Mouse (Mus musculus): ENCODE results near the gene Elp5. TPM values are rescaled to one million over a fixed set of nuclear protein-coding genes. Genes with fewer than 3 reads are reported as not detected.
A peak's percentile ranks its signal among the peaks of the same experiment; 100 is the strongest.

The Elp5 gene
- polyA plus RNA-seq, 1 experiment from 2014 or later: 97.9 TPM

- Histone ChIP-seq H3K27me3 (ENCODE audit: insufficient read depth, low read length) (peaks cover 12% of the 10 kb centered on the region), H3K27ac (peak overlapping the region; percentile 83; the same call in 1 of the 2 replicates), H3K9ac (ENCODE audit: low read depth, low read length) (peak overlapping the region; percentile 63; the same call in 1 of the 2 replicates), H3K4me3 (replicated peaks; ENCODE audit: low read depth, low read length) (peak overlapping the region; percentile 49), H3K4me1 (replicated peaks; ENCODE audit: insufficient read depth, low read length) (no peaks in the 10 kb centered on the region), H3K36me3 (ENCODE audit: insufficient read depth, low read length) (no peaks in the 10 kb centered on the region; the same call in 1 of the 2 replicates), H3K4me2 (ENCODE audit: low read length) (peak overlapping the region; percentile 49), H3K9me3 (replicated peaks; ENCODE audit: low read length) (no peaks in the 10 kb centered on the region)
- no peak for TF ChIP-seq CTCF (IDR thresholded peaks at IDR 0.05; ENCODE audit: low read depth)
- ATAC-seq (replicated peaks; ENCODE audit: low FRiP score, low read depth) (no peak), DNase-seq (ENCODE audit: low spot score) (no peak)
- 36% methylated on average over 17 of the region's 17 CpGs for WGBS
Measured at GRCm38 (mm10) chr11:69966860-69967517, 15.3 kb downstream of the Elp5 start.

DNA sequence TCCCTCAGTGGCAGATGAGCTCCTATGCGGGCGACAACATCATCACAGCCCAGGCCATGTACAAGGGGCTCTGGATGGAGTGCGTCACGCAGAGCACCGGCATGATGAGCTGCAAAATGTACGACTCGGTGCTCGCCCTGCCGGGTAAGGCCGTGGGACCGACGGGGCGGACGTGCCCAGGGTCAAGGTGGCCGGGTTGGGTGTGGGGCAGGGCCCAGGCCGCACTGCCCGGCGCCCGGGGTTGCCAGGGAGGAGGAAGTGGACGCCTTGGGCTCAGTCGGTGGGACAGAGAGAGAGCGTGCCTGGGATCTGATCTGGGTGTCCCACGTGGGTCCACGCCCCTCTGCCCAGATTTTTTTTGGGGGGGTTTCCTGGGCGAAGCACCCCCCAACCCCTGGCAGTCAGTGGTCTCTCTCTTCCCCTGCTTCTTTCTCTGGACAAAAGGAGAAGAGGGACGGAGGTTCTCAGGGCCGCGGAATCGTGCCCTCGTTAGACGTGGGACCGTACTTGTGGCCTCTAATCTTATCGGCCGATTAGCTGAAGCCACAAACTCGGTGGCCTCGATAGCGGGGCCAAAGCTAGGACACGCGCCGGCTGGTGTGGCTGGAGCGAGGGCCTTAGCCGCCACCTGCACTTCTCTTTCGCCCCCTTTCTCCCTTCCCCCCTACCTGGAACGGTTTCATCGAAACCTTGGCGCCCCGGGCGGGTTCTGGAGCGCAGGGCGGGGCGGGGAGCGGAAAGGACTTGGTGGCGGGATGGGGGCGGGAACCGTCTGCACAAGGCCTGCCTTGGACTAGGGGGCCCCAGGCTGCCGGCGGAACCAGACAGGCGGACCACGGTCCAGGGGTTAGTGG, 16.1 kb downstream of the Elp5 start:
- peaks cover 12% of the 10 kb centered on the region for H3K27me3 ChIP-seq (ENCODE audit: insufficient read depth, low read length)
- H3K9me3 ChIP-seq (replicated peaks; ENCODE audit: low read length): no peaks in the 10 kb centered on the region
- 1% methylated on average over 58 of the region's 59 CpGs for WGBS
- peak overlapping the region; percentile 49 for H3K4me3 ChIP-seq (replicated peaks; ENCODE audit: low read depth, low read length)
- H3K27ac ChIP-seq: peak overlapping the region; percentile 83
- peak; percentile 61 for ATAC-seq (replicated peaks; ENCODE audit: low FRiP score, low read depth)
- no peaks in the 10 kb centered on the region for H3K36me3 ChIP-seq (ENCODE audit: insufficient read depth, low read length)
- H3K4me1 ChIP-seq (replicated peaks; ENCODE audit: insufficient read depth, low read length): no peaks in the 10 kb centered on the region
- H3K9ac ChIP-seq (ENCODE audit: low read depth, low read length): peak overlapping the region; percentile 63
- peak overlapping the region; percentile 49 for H3K4me2 ChIP-seq (ENCODE audit: low read length)
- no peak for TF ChIP-seq CTCF (IDR thresholded peaks at IDR 0.05; ENCODE audit: low read depth)
- DNase-seq (ENCODE audit: low spot score): peak; percentile 59

GRCm38 (mm10) chr11:69965271-69966005, 16.9 kb downstream of the Elp5 start:
- H3K4me1 ChIP-seq (replicated peaks; ENCODE audit: insufficient read depth, low read length): no peaks in the 10 kb centered on the region
- no peaks in the 10 kb centered on the region for H3K9me3 ChIP-seq (replicated peaks; ENCODE audit: low read length)
- 2% methylated on average over 49 of the region's 49 CpGs for WGBS
- H3K4me3 ChIP-seq (replicated peaks; ENCODE audit: low read depth, low read length): peak overlapping the region; percentile 49
- peak; percentile 51 for DNase-seq (ENCODE audit: low spot score)
- TF ChIP-seq CTCF (IDR thresholded peaks at IDR 0.05; ENCODE audit: low read depth): no peak
- H3K27me3 ChIP-seq (ENCODE audit: insufficient read depth, low read length): peaks cover 12% of the 10 kb centered on the region
- H3K27ac ChIP-seq: peak overlapping the region; percentile 83
- peak overlapping the region; percentile 49 for H3K4me2 ChIP-seq (ENCODE audit: low read length)
- no peaks in the 10 kb centered on the region for H3K36me3 ChIP-seq (ENCODE audit: insufficient read depth, low read length)
- peak overlapping the region; percentile 63 for H3K9ac ChIP-seq (ENCODE audit: low read depth, low read length)
- ATAC-seq (replicated peaks; ENCODE audit: low FRiP score, low read depth): peak; percentile 66

DNA sequence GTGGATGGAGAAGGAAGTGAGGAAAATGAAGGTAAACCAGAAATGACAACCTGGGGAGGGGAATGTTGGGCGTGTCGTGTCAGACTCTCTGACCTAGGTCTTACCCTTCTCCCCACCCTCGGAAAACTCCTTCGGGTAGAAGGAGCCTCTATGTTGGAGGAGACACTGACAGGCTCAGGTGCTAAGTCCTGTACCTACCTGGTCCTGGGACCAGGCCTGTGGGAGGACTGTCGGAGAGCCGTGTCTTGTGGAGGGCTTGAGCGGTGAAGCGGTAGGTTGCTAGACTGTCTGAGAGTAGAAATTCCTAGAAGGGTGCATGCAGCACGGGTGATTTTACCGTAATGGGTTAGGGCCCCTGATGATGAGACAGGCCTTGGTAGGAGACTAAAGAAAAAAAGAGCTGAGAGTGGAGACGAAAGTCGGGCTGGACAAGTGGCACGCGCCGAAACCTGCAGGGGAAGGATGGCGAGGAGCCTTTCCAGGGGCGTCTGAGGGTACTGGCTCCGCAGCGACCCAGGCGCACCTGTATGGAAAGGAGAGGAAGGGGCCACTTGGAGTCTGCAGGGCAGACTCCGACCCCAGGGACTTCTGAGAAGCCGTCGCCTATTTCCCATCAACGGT, 17.6 kb downstream of the Elp5 start, which contains the start of gene Cldn7:
TSS of gene Cldn7 (plus strand) at position 130 of the 621 bp plus-strand sequence.
- Histone ChIP-seq H3K4me1 (replicated peaks; ENCODE audit: insufficient read depth, low read length) (no peaks in the 10 kb centered on the region), H3K27ac (peak within 1 kb of the TSS; percentile 83), H3K4me3 (replicated peaks; ENCODE audit: low read depth, low read length) (peak within 1 kb of the TSS; percentile 49), H3K9me3 (replicated peaks; ENCODE audit: low read length) (no peaks in the 10 kb centered on the region), H3K9ac (ENCODE audit: low read depth, low read length) (peak within 1 kb of the TSS; percentile 63), H3K36me3 (ENCODE audit: insufficient read depth, low read length) (no peaks in the 10 kb centered on the region), H3K27me3 (ENCODE audit: insufficient read depth, low read length) (peaks cover 12% of the 10 kb centered on the region), H3K4me2 (ENCODE audit: low read length) (peak within 1 kb of the TSS; percentile 49)
- WGBS: 7% methylated on average over 24 of the region's 24 CpGs
- TF ChIP-seq CTCF (IDR thresholded peaks at IDR 0.05; ENCODE audit: low read depth): no peak
- DNase-seq (ENCODE audit: low spot score) (no peak), ATAC-seq (replicated peaks; ENCODE audit: low FRiP score, low read depth) (no peak)

DNA sequence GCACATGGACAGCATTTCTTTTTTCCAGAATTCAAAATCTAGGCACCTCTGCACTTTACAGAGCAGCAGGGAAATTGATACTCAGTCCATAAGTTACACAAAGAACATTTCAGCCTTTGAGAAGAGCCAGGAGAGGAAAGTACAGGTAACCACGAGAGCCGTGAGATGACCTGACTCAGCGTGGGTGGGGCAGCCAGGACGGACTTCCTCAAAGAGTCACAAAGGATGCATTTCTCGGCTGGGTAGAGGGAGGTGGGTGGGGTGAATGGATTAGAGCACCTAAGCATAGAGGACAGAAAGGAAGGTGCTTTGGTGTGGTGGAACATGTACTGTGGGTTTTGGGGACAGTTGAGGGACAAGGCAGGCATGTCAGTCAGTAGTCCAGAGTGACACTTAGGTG, 20.5 kb downstream of the Elp5 start:
- DNase-seq (ENCODE audit: low spot score): no peak
- H3K27ac ChIP-seq: no peak overlapping the region

More for the DNA sequence above, 20.5 kb downstream of the Elp5 start:
- Histone ChIP-seq H3K4me2 (ENCODE audit: low read length) (no peak overlapping the region), H3K27me3 (ENCODE audit: insufficient read depth, low read length) (peaks cover 7% of the 10 kb centered on the region), H3K4me3 (replicated peaks; ENCODE audit: low read depth, low read length) (no peak overlapping the region), H3K4me1 (replicated peaks; ENCODE audit: insufficient read depth, low read length) (no peaks in the 10 kb centered on the region), H3K36me3 (ENCODE audit: insufficient read depth, low read length) (no peaks in the 10 kb centered on the region), H3K9ac (ENCODE audit: low read depth, low read length) (no peak overlapping the region), H3K9me3 (replicated peaks; ENCODE audit: low read length) (no peaks in the 10 kb centered on the region)
- WGBS: 22% methylated on average over 5 of the region's 5 CpGs
- no peak for TF ChIP-seq CTCF (IDR thresholded peaks at IDR 0.05; ENCODE audit: low read depth)
- ATAC-seq (replicated peaks; ENCODE audit: low FRiP score, low read depth): no peak

All from kidney, postnatal 0 days (tissue).